Mouse (Mus musculus) embryonic facial prominence, embryonic 10.5 days (tissue): ENCODE data around the gene Rbfox3. TPM values are rescaled to one million over a fixed set of nuclear protein-coding genes. Genes with fewer than 3 reads are reported as not detected.

ENCODE experiments used
- DNase-seq: peaks from one replicate; pipeline ENCODE4 v3.0.0-alpha.2; 2017; ENCODE audit warnings: low spot score
- H3K27ac ChIP-seq: fragments of 300-500 bp; sonication (generic); replicated peaks from 2 replicates; pipeline ENCODE4 v1.5.1; 2016; ENCODE audit warnings: mild to moderate bottlenecking
- H3K27me3 ChIP-seq: fragments of 300-500 bp; sonication (generic); replicated peaks from 2 replicates; pipeline ENCODE4 v1.6.1; 2016; ENCODE audit warnings: low read depth, mild to moderate bottlenecking; ENCODE audit not compliant: poor library complexity, severe bottlenecking
- H3K36me3 ChIP-seq: fragments of 300-500 bp; sonication (generic); replicated peaks from 2 replicates; pipeline ENCODE4 v1.6.1; 2016; ENCODE audit warnings: mild to moderate bottlenecking, moderate library complexity
- H3K4me1 ChIP-seq: fragments of 300-500 bp; sonication (generic); 2 replicates; pipeline ENCODE4 v1.6.1; 2016
- H3K4me3 ChIP-seq: fragments of 300-500 bp; sonication (generic); 2 replicates; pipeline ENCODE4 v1.5.1; 2016; ENCODE audit warnings: mild to moderate bottlenecking, moderate library complexity
- H3K9me3 ChIP-seq: fragments of 300-500 bp; sonication (generic); 2 replicates; pipeline ENCODE4 v1.6.1; 2016; ENCODE audit warnings: mild to moderate bottlenecking
- WGBS: fragments of 180-500 bp; shearing (Covaris S2); methylation state at CpG from one replicate; pipeline ENCODE4 v1.1.7; 2016; 5-methylcytosine and 5-hydroxymethylcytosine counted together
- polyA plus RNA-seq: library from polyadenylated mRNA; unstranded; fragments of >200 nt; fragmentation: Nextera tagmentation; extraction: Ambion mirVana; gene quantifications from 2 replicates; pipeline ENCODE4 v1.2.1, GENCODE M21; 2016

The Rbfox3 gene
- polyA plus RNA-seq, 1 experiment from 2014 or later, result 2.3 TPM

DNA sequence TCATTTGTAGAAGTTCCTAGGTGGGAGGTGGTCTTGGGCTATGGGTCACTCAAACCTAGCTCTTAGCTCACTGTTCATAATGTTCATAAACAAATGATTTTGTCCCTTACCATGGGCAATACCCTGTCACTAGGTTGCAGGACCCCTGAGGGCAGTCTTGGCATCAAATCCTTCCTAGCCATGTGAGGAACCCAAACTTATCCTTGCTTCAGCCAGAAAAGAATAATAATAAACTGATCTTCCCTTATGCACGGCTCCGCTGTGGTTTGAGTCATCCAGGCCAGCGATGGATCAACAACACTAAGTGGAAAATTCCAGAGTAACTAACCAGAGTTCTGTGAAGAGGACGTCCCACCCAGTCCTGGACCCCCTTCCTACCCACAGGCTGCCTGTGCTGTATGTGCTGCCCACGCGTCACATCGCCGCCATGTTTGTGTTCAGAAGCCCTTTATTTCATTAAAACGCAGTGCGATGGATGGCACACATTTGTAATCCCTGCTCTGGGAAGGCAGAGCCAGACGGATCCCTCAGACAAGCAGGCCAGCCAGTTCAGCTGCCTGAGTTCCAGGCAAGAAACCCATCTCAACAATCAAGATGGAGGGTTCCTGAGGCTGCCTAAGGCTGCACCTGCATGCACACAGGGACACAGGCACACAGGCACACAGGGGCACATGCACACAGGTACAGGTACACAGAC lies 25.0 kb downstream of the Rbfox3 start:
- no peak for DNase-seq
- no peaks in the 10 kb centered on the region for H3K27me3 ChIP-seq
- H3K27ac ChIP-seq, result no peak overlapping the region
- peaks cover 17% of the 10 kb centered on the region for H3K4me1 ChIP-seq
- H3K9me3 ChIP-seq, result no peaks in the 10 kb centered on the region
- WGBS, result 93% methylated on average over 11 of the region's 11 CpGs
- no peaks in the 10 kb centered on the region for H3K36me3 ChIP-seq
- no peak overlapping the region for H3K4me3 ChIP-seq

- Histone ChIP-seq H3K4me3 (no peak overlapping the region), H3K4me1 (peaks cover 20% of the 10 kb centered on the region), H3K27ac (no peak overlapping the region), H3K36me3 (no peaks in the 10 kb centered on the region), H3K9me3 (no peaks in the 10 kb centered on the region), H3K27me3 (no peaks in the 10 kb centered on the region)
- 80% methylated on average over 8 of the region's 8 CpGs for WGBS
- DNase-seq, result no peak
These were observed 25.8 kb downstream of the Rbfox3 start for GRCm38 (mm10) chr11:118885604-118886003.

DNA sequence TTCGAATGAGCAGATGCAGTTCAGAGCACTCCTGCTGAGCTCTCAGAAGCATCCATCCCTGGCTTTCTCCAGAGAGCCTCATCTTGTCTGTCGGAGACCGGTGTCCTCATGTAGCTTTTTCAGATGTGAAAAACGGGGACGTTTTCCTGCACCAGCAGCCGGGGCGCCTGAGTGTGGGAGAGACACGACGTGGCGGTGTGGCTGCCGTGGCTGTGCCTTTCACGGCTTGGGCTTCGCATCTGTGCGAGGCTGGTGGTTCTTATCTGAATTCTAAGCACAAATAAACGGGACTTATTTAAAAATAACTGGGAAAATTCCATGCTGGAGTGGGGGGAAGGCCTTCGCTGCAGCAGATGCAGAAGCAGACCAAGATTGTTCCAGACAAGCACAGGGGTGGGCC lies 26.3 kb downstream of the Rbfox3 start:
- H3K27me3 ChIP-seq, result no peaks in the 10 kb centered on the region
- no peaks in the 10 kb centered on the region for H3K9me3 ChIP-seq
- no peak for DNase-seq
- 92% methylated on average over 16 of the region's 16 CpGs for WGBS
- peaks cover 19% of the 10 kb centered on the region for H3K4me1 ChIP-seq
- H3K4me3 ChIP-seq, result no peak overlapping the region
- no peaks in the 10 kb centered on the region for H3K36me3 ChIP-seq
- no peak overlapping the region for H3K27ac ChIP-seq

- H3K4me1 ChIP-seq, result peaks cover 19% of the 10 kb centered on the region
- H3K36me3 ChIP-seq, result no peaks in the 10 kb centered on the region
- H3K4me3 ChIP-seq, result no peak overlapping the region
- H3K27ac ChIP-seq, result no peak overlapping the region
- no peaks in the 10 kb centered on the region for H3K27me3 ChIP-seq
- no peaks in the 10 kb centered on the region for H3K9me3 ChIP-seq
- no peak for DNase-seq
- WGBS, result 92% methylated on average over 9 of the region's 9 CpGs
These were observed 28.3 kb downstream of the Rbfox3 start for GRCm38 (mm10) chr11:118883143-118883542.

DNA sequence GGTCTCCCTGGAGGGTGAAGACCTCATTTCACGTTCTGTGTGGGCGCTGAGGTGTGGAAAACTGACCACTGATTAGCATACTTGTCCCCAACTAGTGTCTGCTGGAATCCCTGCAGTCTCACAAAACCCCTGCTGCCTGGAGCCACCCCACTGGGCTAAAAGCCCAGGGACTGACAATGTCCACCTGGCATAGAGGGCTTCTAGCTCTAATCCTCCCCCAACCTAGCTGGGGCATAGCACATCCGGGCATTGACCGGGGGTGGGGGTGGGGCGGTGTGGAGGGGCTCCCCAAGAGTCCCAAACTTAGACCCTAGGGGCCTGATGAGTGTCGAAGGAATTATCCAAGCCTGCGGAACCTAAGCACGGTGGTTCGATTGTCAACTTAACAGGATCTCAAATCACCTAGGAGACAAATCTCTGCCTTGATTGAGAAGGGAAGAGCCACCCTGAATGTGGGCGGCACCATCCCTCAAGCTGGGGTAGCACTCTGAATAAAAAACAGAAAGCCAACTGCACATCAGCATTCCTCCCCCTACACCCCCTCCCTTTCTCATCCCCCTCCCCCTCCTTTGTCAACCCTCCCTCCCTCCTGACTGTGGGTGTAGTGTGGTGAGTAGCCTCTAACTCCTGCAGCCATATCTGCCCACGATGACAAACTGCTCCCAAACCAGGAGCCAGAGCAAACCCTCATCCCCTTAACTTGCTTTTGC lies 29.5 kb downstream of the Rbfox3 start:
- WGBS, result 25% methylated on average over 11 of the region's 11 CpGs
- no peak for DNase-seq
- Histone ChIP-seq H3K4me1 (peaks cover 20% of the 10 kb centered on the region), H3K4me3 (no peak overlapping the region), H3K9me3 (no peaks in the 10 kb centered on the region), H3K27me3 (no peaks in the 10 kb centered on the region), H3K27ac (no peak overlapping the region), H3K36me3 (no peaks in the 10 kb centered on the region)

- peaks cover 36% of the 10 kb centered on the region for H3K4me1 ChIP-seq
- H3K36me3 ChIP-seq, result no peaks in the 10 kb centered on the region
- WGBS, result 92% methylated on average over 8 of the region's 8 CpGs
These were observed 31.8 kb downstream of the Rbfox3 start for GRCm38 (mm10) chr11:118879466-118880150.

DNA sequence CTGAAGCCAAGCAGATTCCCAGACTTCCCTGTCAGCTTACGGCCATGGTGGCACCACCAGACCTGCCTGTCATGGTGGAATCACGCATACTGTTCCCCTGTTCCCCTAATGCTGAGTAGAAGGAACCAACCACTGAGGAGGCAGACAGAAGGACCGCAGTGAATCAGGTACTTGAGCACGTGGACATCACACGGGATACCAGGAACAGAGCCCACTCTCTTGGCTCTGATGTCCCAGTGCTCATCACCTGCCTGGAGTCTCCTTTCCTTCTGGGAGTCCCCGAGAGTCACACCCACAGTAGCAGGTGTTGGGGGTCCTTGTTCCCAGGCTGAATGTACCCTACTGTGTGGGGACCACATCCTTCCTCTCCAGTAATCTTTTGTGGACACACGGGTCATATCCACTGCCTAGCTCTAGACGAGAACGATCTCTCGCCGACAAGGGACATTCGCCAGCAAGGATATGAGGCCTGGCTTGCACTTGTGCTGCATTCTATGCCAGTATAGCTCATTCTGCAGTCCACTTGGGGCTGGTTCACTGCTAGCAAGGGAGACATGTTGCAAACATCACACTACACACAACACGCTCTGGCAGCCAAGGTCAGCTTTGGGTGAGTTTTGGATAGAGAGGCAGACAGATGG lies 32.7 kb downstream of the Rbfox3 start:
- 94% methylated on average over 13 of the region's 13 CpGs for whole genome bisulfite sequencing
- no peak for DNase-seq
- H3K4me3 ChIP-seq, result no peak overlapping the region
- no peaks in the 10 kb centered on the region for H3K36me3 ChIP-seq
- H3K27ac ChIP-seq, result no peak overlapping the region
- H3K27me3 ChIP-seq, result no peaks in the 10 kb centered on the region
- H3K9me3 ChIP-seq, result no peaks in the 10 kb centered on the region
- peaks cover 44% of the 10 kb centered on the region for H3K4me1 ChIP-seq

More at GRCm38 (mm10) chr11:118879466-118880150, 31.8 kb downstream of the Rbfox3 start:
- Histone ChIP-seq H3K4me3 (no peak overlapping the region), H3K27ac (no peak overlapping the region), H3K27me3 (no peaks in the 10 kb centered on the region), H3K9me3 (no peaks in the 10 kb centered on the region)
- no peak for DNase-seq

GRCm38 (mm10) chr11:118875243-118875897 lies 36.0 kb downstream of the Rbfox3 start:
- no peak for DNase-seq
- 49% methylated on average over 5 of the region's 5 CpGs for WGBS
- Histone ChIP-seq H3K4me1 (peaks cover 28% of the 10 kb centered on the region), H3K9me3 (no peaks in the 10 kb centered on the region), H3K27me3 (no peaks in the 10 kb centered on the region), H3K4me3 (no peak overlapping the region), H3K36me3 (no peaks in the 10 kb centered on the region), H3K27ac (no peak overlapping the region)

GRCm38 (mm10) chr11:118874487-118875095 lies 36.8 kb downstream of the Rbfox3 start:
- WGBS, result 33% methylated on average over 7 of the region's 7 CpGs
- Histone ChIP-seq H3K36me3 (no peaks in the 10 kb centered on the region), H3K9me3 (no peaks in the 10 kb centered on the region), H3K27ac (no peak overlapping the region), H3K4me1 (peaks cover 28% of the 10 kb centered on the region), H3K27me3 (no peaks in the 10 kb centered on the region), H3K4me3 (no peak overlapping the region)
- no peak for DNase-seq

GRCm38 (mm10) chr11:118874022-118874421 lies 37.4 kb downstream of the Rbfox3 start:
- DNase-seq, result no peak
- Histone ChIP-seq H3K4me3 (no peak overlapping the region), H3K9me3 (no peaks in the 10 kb centered on the region), H3K27me3 (no peaks in the 10 kb centered on the region), H3K27ac (no peak overlapping the region), H3K36me3 (no peaks in the 10 kb centered on the region), H3K4me1 (peaks cover 28% of the 10 kb centered on the region)
- 61% methylated on average over 11 of the region's 11 CpGs for WGBS

- Histone ChIP-seq H3K27ac (no peak overlapping the region), H3K36me3 (no peaks in the 10 kb centered on the region), H3K4me1 (peaks cover 25% of the 10 kb centered on the region), H3K27me3 (no peaks in the 10 kb centered on the region), H3K9me3 (no peaks in the 10 kb centered on the region), H3K4me3 (no peak overlapping the region)
- 81% methylated on average over 10 of the region's 10 CpGs for WGBS
- no peak for DNase-seq
These were observed 39.9 kb downstream of the Rbfox3 start for GRCm38 (mm10) chr11:118871527-118871926.

- Histone ChIP-seq H3K9me3 (no peaks in the 10 kb centered on the region), H3K27me3 (no peaks in the 10 kb centered on the region), H3K4me1 (peaks cover 13% of the 10 kb centered on the region; the same call in 1 of the 2 replicates), H3K27ac (no peak overlapping the region), H3K4me3 (no peak overlapping the region), H3K36me3 (no peaks in the 10 kb centered on the region)
- DNase-seq, result no peak
- 87% methylated on average over 3 of the region's 3 CpGs for WGBS
These were observed 48.0 kb downstream of the Rbfox3 start for GRCm38 (mm10) chr11:118863360-118863759.
